Mouse (Mus musculus): ENCODE data around the gene Tpst1. TPM values are rescaled to one million over a fixed set of nuclear protein-coding genes. Genes with fewer than 3 reads are reported as not detected.
"Not testable (repeated sequence)": the region's sequence is repeated elsewhere in the genome, so short reads cannot be mapped to it uniquely, and the experiment has no call there.

The Tpst1 gene
- polyA plus RNA-seq (2011; ENCODE audit: insufficient read depth, insufficient read length, low replicate concordance, missing spikeins), result 3.1 and 5.2 TPM in 2 replicates

GRCm38 (mm10) chr5:130073026-130073425, at the start of gene Tpst1:
Tpst1 (plus strand) TSS chr5:130073326.
- TF ChIP-seq POLR2A (IDR thresholded peaks at IDR 0.05; ENCODE audit: borderline replicate concordance, control insufficient read depth, low read depth, low read length) (no peak), CTCF (IDR thresholded peaks at IDR 0.05; ENCODE audit: control insufficient read depth, insufficient read depth, low read length) (no peak)
- H3K4me1 ChIP-seq (ENCODE audit: control insufficient read depth, insufficient read depth, low read length), result no peaks in the 10 kb centered on the region
- WGBS, result 88% methylated on average over 6 of the region's 6 CpGs
- H3K27ac ChIP-seq (ENCODE audit: control insufficient read depth, insufficient read depth, low read depth, low read length, poor library complexity), result no peak within 1 kb of the TSS
- H3K4me3 ChIP-seq (replicated peaks; ENCODE audit: control insufficient read depth, low read depth, low read length), result no peak within 1 kb of the TSS

- Histone ChIP-seq H3K27ac (ENCODE audit: control insufficient read depth, insufficient read depth, low read depth, low read length, poor library complexity) (peak overlapping the region; percentile 63), H3K4me1 (ENCODE audit: control insufficient read depth, insufficient read depth, low read length) (no peaks in the 10 kb centered on the region; the same call in 1 of the 2 replicates), H3K4me3 (replicated peaks; ENCODE audit: control insufficient read depth, low read depth, low read length) (peak overlapping the region; percentile 87)
- TF ChIP-seq POLR2A (IDR thresholded peaks at IDR 0.05; ENCODE audit: borderline replicate concordance, control insufficient read depth, low read depth, low read length) (no peak), CTCF (IDR thresholded peaks at IDR 0.05; ENCODE audit: control insufficient read depth, insufficient read depth, low read length) (peak; percentile 87)
- WGBS, result under 1% methylated on average over 32 of the region's 32 CpGs
Observed at GRCm38 (mm10) chr5:130023767-130024539, 49.2 kb upstream of the Tpst1 start.

GRCm38 (mm10) chr5:130027134-130027533, 46.0 kb upstream of the Tpst1 start:
- Histone ChIP-seq H3K4me1 (ENCODE audit: control insufficient read depth, insufficient read depth, low read length) (no peaks in the 10 kb centered on the region; the same call in 1 of the 2 replicates), H3K27ac (ENCODE audit: control insufficient read depth, insufficient read depth, low read depth, low read length, poor library complexity) (no peak overlapping the region), H3K4me3 (replicated peaks; ENCODE audit: control insufficient read depth, low read depth, low read length) (no peak overlapping the region)
- 63% methylated on average over 5 of the region's 5 CpGs for WGBS
- no peak for TF ChIP-seq CTCF (IDR thresholded peaks at IDR 0.05; ENCODE audit: control insufficient read depth, insufficient read depth, low read length)
- no peak for TF ChIP-seq POLR2A (IDR thresholded peaks at IDR 0.05; ENCODE audit: borderline replicate concordance, control insufficient read depth, low read depth, low read length)

GRCm38 (mm10) chr5:130027696-130028095, 45.4 kb upstream of the Tpst1 start:
- no peak for TF ChIP-seq POLR2A (IDR thresholded peaks at IDR 0.05; ENCODE audit: borderline replicate concordance, control insufficient read depth, low read depth, low read length)
- no peak for TF ChIP-seq CTCF (IDR thresholded peaks at IDR 0.05; ENCODE audit: control insufficient read depth, insufficient read depth, low read length)
- Histone ChIP-seq H3K27ac (ENCODE audit: control insufficient read depth, insufficient read depth, low read depth, low read length, poor library complexity) (no peak overlapping the region), H3K4me1 (ENCODE audit: control insufficient read depth, insufficient read depth, low read length) (no peaks in the 10 kb centered on the region; the same call in 1 of the 2 replicates), H3K4me3 (replicated peaks; ENCODE audit: control insufficient read depth, low read depth, low read length) (no peak overlapping the region)
- 83% methylated on average over 7 of the region's 7 CpGs for WGBS

GRCm38 (mm10) chr5:130029142-130029897, 43.8 kb upstream of the Tpst1 start, which contains the start of the genes Asl and Crcp:
Asl (minus strand) TSS chr5:130029247.
Crcp (plus strand) TSS chr5:130029290.
- Histone ChIP-seq H3K4me3 (replicated peaks; ENCODE audit: control insufficient read depth, low read depth, low read length) (peak within 1 kb of the TSS; percentile 98), H3K4me1 (ENCODE audit: control insufficient read depth, insufficient read depth, low read length) (no peaks in the 10 kb centered on the region; the same call in none of the 2 replicates), H3K27ac (ENCODE audit: control insufficient read depth, insufficient read depth, low read depth, low read length, poor library complexity) (peak within 1 kb of the TSS; percentile 95)
- TF ChIP-seq CTCF (IDR thresholded peaks at IDR 0.05; ENCODE audit: control insufficient read depth, insufficient read depth, low read length) (no peak), POLR2A (IDR thresholded peaks at IDR 0.05; ENCODE audit: borderline replicate concordance, control insufficient read depth, low read depth, low read length) (peak; percentile 88)
- 1% methylated on average over 51 of the region's 51 CpGs for WGBS

- 83% methylated on average over 19 of the region's 19 CpGs for WGBS
- H3K4me3 ChIP-seq (replicated peaks; ENCODE audit: control insufficient read depth, low read depth, low read length), result no peak overlapping the region
- H3K4me1 ChIP-seq (ENCODE audit: control insufficient read depth, insufficient read depth, low read length), result no peaks in the 10 kb centered on the region; the same call in none of the 2 replicates
- TF ChIP-seq POLR2A (IDR thresholded peaks at IDR 0.05; ENCODE audit: borderline replicate concordance, control insufficient read depth, low read depth, low read length) (no peak), CTCF (IDR thresholded peaks at IDR 0.05; ENCODE audit: control insufficient read depth, insufficient read depth, low read length) (no peak)
- H3K27ac ChIP-seq (ENCODE audit: control insufficient read depth, insufficient read depth, low read depth, low read length, poor library complexity), result no peak overlapping the region
Observed at GRCm38 (mm10) chr5:130031410-130032390, 41.4 kb upstream of the Tpst1 start.

- 67% methylated on average over 2 of the region's 2 CpGs for WGBS
- Histone ChIP-seq H3K4me1 (ENCODE audit: control insufficient read depth, insufficient read depth, low read length) (no peaks in the 10 kb centered on the region; the same call in none of the 2 replicates), H3K4me3 (replicated peaks; ENCODE audit: control insufficient read depth, low read depth, low read length) (no peak overlapping the region), H3K27ac (ENCODE audit: control insufficient read depth, insufficient read depth, low read depth, low read length, poor library complexity) (no peak overlapping the region)
- TF ChIP-seq CTCF (IDR thresholded peaks at IDR 0.05; ENCODE audit: control insufficient read depth, insufficient read depth, low read length), result no peak
Observed at GRCm38 (mm10) chr5:130033869-130034268, 39.3 kb upstream of the Tpst1 start.

GRCm38 (mm10) chr5:130036300-130036699, 36.8 kb upstream of the Tpst1 start:
- H3K27ac ChIP-seq (ENCODE audit: control insufficient read depth, insufficient read depth, low read depth, low read length, poor library complexity); H3K4me3 ChIP-seq (replicated peaks; ENCODE audit: control insufficient read depth, low read depth, low read length); H3K4me1 ChIP-seq (ENCODE audit: control insufficient read depth, insufficient read depth, low read length): not testable (repeated sequence)
- 56% methylated on average over 2 of the region's 2 CpGs for WGBS
